Mouse (Mus musculus): Measurements from ENCODE around the gene Nf1.

- no peak for TF ChIP-seq POLR2A (IDR thresholded peaks at IDR 0.05; ENCODE audit: borderline replicate concordance, extremely low read depth, low read depth, low read length)
- TF ChIP-seq CTCF (IDR thresholded peaks at IDR 0.05; ENCODE audit: insufficient read depth, low read length), result no peak
Observed at GRCm38 (mm10) chr11:79329585-79329984, 9.9 kb upstream of the Nf1 start.
